Mouse (Mus musculus): ENCODE results near the gene Prmt7. TPM values are rescaled to one million over a fixed set of nuclear protein-coding genes. Genes with fewer than 3 reads are reported as not detected.

The Prmt7 gene
- polyA plus RNA-seq (2015; fragmentation: Nextera tagmentation; extraction: Ambion mirVana): 18.5 and 22.1 TPM in 2 replicates

DNA sequence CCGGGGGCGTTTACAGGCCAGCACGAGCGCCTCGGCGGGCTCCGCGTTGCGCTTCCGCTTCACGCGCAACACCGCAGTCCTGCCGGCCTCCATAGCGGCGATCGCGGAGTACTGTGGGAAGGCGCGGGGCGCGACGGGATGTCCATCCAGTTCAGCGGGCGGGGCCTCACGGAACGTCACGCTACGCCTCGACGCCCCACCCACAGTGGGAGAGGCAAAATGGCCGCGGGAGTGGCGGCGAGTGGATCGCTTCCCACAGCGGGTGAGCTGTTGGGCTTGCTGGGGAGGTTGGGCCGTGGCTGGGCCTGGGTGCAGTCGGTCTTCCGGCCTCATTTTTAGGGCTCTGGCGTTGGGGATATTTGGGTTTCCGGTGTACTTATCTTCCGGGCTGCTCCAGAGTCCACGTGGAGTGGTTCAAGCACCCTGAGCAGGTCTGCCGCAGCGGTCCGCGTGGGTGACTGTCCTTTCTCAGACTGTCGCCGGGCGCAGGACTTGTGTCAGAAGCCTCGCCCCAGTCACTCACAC, at the start of gene Prmt7, which contains the start of gene Slc7a6os:
Gene Prmt7 (plus strand): TSS at position 116 of the 525 bp plus-strand sequence.
Gene Slc7a6os (minus strand): TSS at position 115 of the 525 bp plus-strand sequence.

DNA sequence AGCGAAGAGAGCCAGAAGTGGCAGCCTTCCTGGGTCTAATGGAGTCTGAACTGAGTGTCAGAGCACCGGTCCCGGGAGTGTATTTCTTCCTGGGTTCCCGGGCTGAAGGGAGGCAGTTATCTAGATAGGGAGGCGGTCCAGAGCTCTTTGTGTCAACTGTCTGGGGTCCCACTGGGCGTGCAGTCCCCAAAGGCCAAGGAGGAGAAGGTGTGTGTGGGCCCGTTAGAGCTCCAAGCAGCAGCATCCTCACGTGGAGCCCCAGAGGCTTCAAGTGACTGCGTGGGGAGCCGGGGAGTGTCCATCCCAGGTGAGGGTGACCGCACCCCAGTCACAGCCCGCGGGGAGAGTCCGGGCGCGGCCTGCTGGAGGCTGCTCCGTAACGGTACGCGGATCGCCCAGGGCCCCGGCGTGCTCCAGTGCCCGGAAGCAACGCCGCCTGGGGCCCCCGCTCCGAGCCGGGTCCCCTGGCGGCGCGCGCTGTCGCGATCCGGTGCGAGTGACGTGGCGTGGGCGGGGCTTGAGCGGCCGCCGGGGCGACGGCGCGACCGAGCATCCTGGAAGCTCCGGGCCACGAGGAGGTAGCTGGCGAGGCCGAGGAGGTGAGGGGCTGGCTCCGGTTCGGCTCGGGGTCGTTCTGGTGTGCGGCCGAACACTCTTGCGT, 42.2 kb upstream of the Prmt7 start, which contains the start of gene Slc7a6:
Gene Slc7a6 (plus strand): TSS at position 502 of the 661 bp plus-strand sequence.

Other genes with a start within 250 kb of the Prmt7 start
- 15.6 and 22.9 TPM in 2 replicates for gene Slc12a4, start 244.8 kb upstream of the Prmt7 start, polyA plus RNA-seq (2015; fragmentation: Nextera tagmentation; extraction: Ambion mirVana)
- gene Dpep3, start 231.5 kb upstream of the Prmt7 start, polyA plus RNA-seq (2015; fragmentation: Nextera tagmentation; extraction: Ambion mirVana): 0.11 TPM in 1 of 2 replicates, not detected in the other
- gene Dus2, start 219.6 kb upstream of the Prmt7 start, polyA plus RNA-seq (2015; fragmentation: Nextera tagmentation; extraction: Ambion mirVana): 8.6 and 12.1 TPM in 2 replicates
- gene Dpep2nb, start 205.0 kb upstream of the Prmt7 start, polyA plus RNA-seq (2015; fragmentation: Nextera tagmentation; extraction: Ambion mirVana): 0.16 TPM in 1 of 2 replicates, not detected in the other
- 12.6 and 16.5 TPM in 2 replicates for gene Ddx28, start 199.1 kb upstream of the Prmt7 start, polyA plus RNA-seq (2015; fragmentation: Nextera tagmentation; extraction: Ambion mirVana)
- 2.5 and 4.6 TPM in 2 replicates for gene Nfatc3, start 152.1 kb upstream of the Prmt7 start, polyA plus RNA-seq (2015; fragmentation: Nextera tagmentation; extraction: Ambion mirVana)
- 1.5 and 1.6 TPM in 2 replicates for gene Esrp2, start 74.0 kb upstream of the Prmt7 start, polyA plus RNA-seq (2015; fragmentation: Nextera tagmentation; extraction: Ambion mirVana)
- gene Pla2g15, start 60.5 kb upstream of the Prmt7 start, polyA plus RNA-seq (2015; fragmentation: Nextera tagmentation; extraction: Ambion mirVana): 10.2 and 10.5 TPM in 2 replicates
- 16.3 and 24.3 TPM in 2 replicates for gene Slc7a6, start 42.1 kb upstream of the Prmt7 start, polyA plus RNA-seq (2015; fragmentation: Nextera tagmentation; extraction: Ambion mirVana)
- 19.7 and 26.9 TPM in 2 replicates for gene Slc7a6os, start within 50 bp of the Prmt7 start, polyA plus RNA-seq (2015; fragmentation: Nextera tagmentation; extraction: Ambion mirVana)
- gene Smpd3, start 127.1 kb downstream of the Prmt7 start, polyA plus RNA-seq (2015; fragmentation: Nextera tagmentation; extraction: Ambion mirVana): 10.8 and 20.6 TPM in 2 replicates
- gene Zfp90, start 204.4 kb downstream of the Prmt7 start, polyA plus RNA-seq (2015; fragmentation: Nextera tagmentation; extraction: Ambion mirVana): 13.4 and 15.4 TPM in 2 replicates

All from adrenal gland, postnatal 0 days (tissue).